Comparison of ENCODE assay signal across 17 mouse cellular contexts in the genomic region with DNA sequence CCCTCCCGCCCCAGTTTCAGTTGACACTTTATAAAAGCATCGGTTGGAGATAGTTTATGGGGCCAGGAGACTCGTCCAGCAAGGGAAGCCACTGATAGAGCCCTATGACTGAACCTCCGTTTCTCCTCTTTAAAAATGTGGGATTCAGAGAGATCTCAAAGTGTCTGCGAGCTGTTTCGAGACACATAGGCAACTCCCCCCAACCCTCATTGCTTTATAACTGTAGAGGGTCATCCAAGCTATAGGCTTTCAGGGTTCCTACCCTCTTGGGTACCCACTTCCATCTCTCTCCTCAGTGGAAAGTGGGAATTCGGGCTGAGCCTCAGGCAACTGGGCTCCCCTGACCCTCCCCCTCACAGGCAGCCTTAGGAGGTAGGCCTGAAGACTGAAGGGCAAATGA. TPM values are rescaled to one million over a fixed set of nuclear protein-coding genes. Genes with fewer than 3 reads are reported as not detected.
DNase-seq lines count a peak whose midpoint lies in the region; ATAC-seq and TF ChIP-seq lines count a peak whose summit lies in the region.
"Had no signal": no experiment of that assay in that cellular context is flagged by ENCODE, and none has a peak within 500 bp of the region (broad histone marks: within the 10 kb centered on the region; RNA-seq: fewer than 3 reads in every experiment).

No protein-coding gene starts in this region.

- TF ChIP-seq CTCF in lung, postnatal 0 days (IDR thresholded peaks at IDR 0.05) = no peak

- H3K4me1 ChIP-seq in heart, embryonic 15.5 days (replicated peaks) = peaks cover 30% of the 10 kb centered on the region
- peaks cover 51% of the 10 kb centered on the region for H3K4me1 ChIP-seq in embryonic facial prominence, embryonic 10.5 days
- peaks cover 9% of the 10 kb centered on the region for H3K4me1 ChIP-seq in intestine, embryonic 14.5 days (replicated peaks; ENCODE audit: control insufficient read depth, insufficient read depth, low read length)
- no peaks in the 10 kb centered on the region for H3K4me1 ChIP-seq in lung, postnatal 0 days (ENCODE audit: insufficient read depth, low read depth, low read length)

- WGBS in heart, embryonic 15.5 days = 5% methylated on average over 7 of the region's 7 CpGs
- WGBS in embryonic facial prominence, embryonic 10.5 days = 2% methylated on average over 7 of the region's 7 CpGs
- WGBS in intestine, embryonic 14.5 days = 4% methylated on average over 7 of the region's 7 CpGs
- 8% methylated on average over 7 of the region's 7 CpGs for WGBS in lung, postnatal 0 days

- peak overlapping the region; percentile 97; the same call in 1 of the 2 replicates for H3K4me2 ChIP-seq in heart, embryonic 15.5 days
- H3K4me2 ChIP-seq in intestine, embryonic 14.5 days (ENCODE audit: low read length) = peak overlapping the region; percentile 79
- H3K4me2 ChIP-seq in lung, postnatal 0 days (replicated peaks; ENCODE audit: low read depth, low read length) = peak overlapping the region; percentile 79
- H3K4me2 ChIP-seq: midbrain, embryonic 12.5 days had no signal

- no peak for ATAC-seq in heart, embryonic 15.5 days (replicated peaks; ENCODE audit: insufficient number of reproducible peaks, insufficient read depth, low FRiP score, low read depth)
- ATAC-seq in intestine, embryonic 14.5 days (replicated peaks; ENCODE audit: low FRiP score, low TSS enrichment, low read depth) = no peak
- ATAC-seq in lung, postnatal 0 days = no peak
- ATAC-seq: forebrain, embryonic 16.5 days had no signal

- TF ChIP-seq EP300 in lung, postnatal 0 days (IDR thresholded peaks at IDR 0.05) = no peak

- no peaks in the 10 kb centered on the region for H3K36me3 ChIP-seq in heart, embryonic 15.5 days
- no peaks in the 10 kb centered on the region for H3K36me3 ChIP-seq in embryonic facial prominence, embryonic 10.5 days (replicated peaks)
- H3K36me3 ChIP-seq in intestine, embryonic 14.5 days (ENCODE audit: control insufficient read depth, insufficient read depth, low read length) = peaks cover 5% of the 10 kb centered on the region; the same call in 1 of the 2 replicates
- no peaks in the 10 kb centered on the region for H3K36me3 ChIP-seq in lung, postnatal 0 days (ENCODE audit: insufficient read depth, low read length)
- H3K36me3 ChIP-seq: liver, embryonic 15.5 days; midbrain, embryonic 12.5 days had no signal

- peaks cover 99% of the 10 kb centered on the region for H3K27me3 ChIP-seq in heart, embryonic 15.5 days
- peaks cover 100% of the 10 kb centered on the region for H3K27me3 ChIP-seq in embryonic facial prominence, embryonic 10.5 days (replicated peaks; ENCODE audit: low read depth, poor library complexity, severe bottlenecking)
- peaks cover 79% of the 10 kb centered on the region for H3K27me3 ChIP-seq in intestine, embryonic 14.5 days (replicated peaks; ENCODE audit: control insufficient read depth, insufficient read depth, low read length)
- H3K27me3 ChIP-seq in lung, postnatal 0 days (replicated peaks; ENCODE audit: insufficient read depth, low read length) = peaks cover 34% of the 10 kb centered on the region

- no peak overlapping the region for H3K27ac ChIP-seq in heart, embryonic 15.5 days
- H3K27ac ChIP-seq in embryonic facial prominence, embryonic 10.5 days (replicated peaks) = peak overlapping the region; percentile 86
- peak overlapping the region; percentile 98 for H3K27ac ChIP-seq in intestine, embryonic 14.5 days (ENCODE audit: low read depth)
- peak overlapping the region; percentile 95 for H3K27ac ChIP-seq in lung, postnatal 0 days (ENCODE audit: low read length)
- H3K27ac ChIP-seq: liver, embryonic 15.5 days; midbrain, embryonic 12.5 days had no signal

- no peak overlapping the region for H3K9ac ChIP-seq in heart, embryonic 15.5 days
- peak overlapping the region; percentile 97 for H3K9ac ChIP-seq in intestine, embryonic 14.5 days (ENCODE audit: low read length)
- peak overlapping the region; percentile 80 for H3K9ac ChIP-seq in lung, postnatal 0 days (replicated peaks; ENCODE audit: low read depth)
- H3K9ac ChIP-seq: liver, embryonic 15.5 days; midbrain, embryonic 12.5 days had no signal

- H3K4me3 ChIP-seq in heart, embryonic 15.5 days = no peak overlapping the region; the same call in 1 of the 2 replicates
- H3K4me3 ChIP-seq in embryonic facial prominence, embryonic 10.5 days = peak overlapping the region; percentile 70
- peak overlapping the region; percentile 80 for H3K4me3 ChIP-seq in intestine, embryonic 14.5 days (ENCODE audit: low read depth, low read length)
- H3K4me3 ChIP-seq in lung, postnatal 0 days (ENCODE audit: low read depth, low read length) = peak overlapping the region; percentile 74
- H3K4me3 ChIP-seq: myocyte had no signal

- no peaks in the 10 kb centered on the region for H3K9me3 ChIP-seq in heart, embryonic 15.5 days (replicated peaks)
- H3K9me3 ChIP-seq in embryonic facial prominence, embryonic 10.5 days = no peaks in the 10 kb centered on the region
- H3K9me3 ChIP-seq in intestine, embryonic 14.5 days (ENCODE audit: control insufficient read depth, low read length) = no peaks in the 10 kb centered on the region
- no peaks in the 10 kb centered on the region for H3K9me3 ChIP-seq in lung, postnatal 0 days (ENCODE audit: low read length)
- H3K9me3 ChIP-seq: liver, embryonic 15.5 days; midbrain, embryonic 12.5 days had no signal

- DNase-seq in heart, adult 8-10 months (ENCODE audit: low spot score) = no peak
- no peak for DNase-seq in embryonic facial prominence, embryonic 10.5 days (ENCODE audit: low spot score)
- peak; percentile 69 for DNase-seq in intestine, embryonic 14.5 days (ENCODE audit: low spot score)
- DNase-seq in lung, postnatal 0 days (ENCODE audit: low spot score) = no peak
- no peak for DNase-seq in thymus, postnatal 0 days (ENCODE audit: low spot score)
- DNase-seq in adrenal gland, postnatal 14 days = no peak
- DNase-seq: B cell, adult 2 months; cerebellum, adult 9-11 months; gastrocnemius, postnatal 14 days; kidney, postnatal 10 days; layer of hippocampus, adult 9-11 months; thymus, postnatal 4 days had no signal

RNA-seq across cellular contexts. Expression of a gene that starts 2.8 kb away (rescaled TPM):
- polyA plus RNA-seq in heart, embryonic 15.5 days (2015; fragmentation: Nextera tagmentation; extraction: Ambion mirVana) = 3.3 and 9.6 TPM in 2 replicates
- total RNA-seq in heart, adult 8-10 months (2022) = under 1 TPM in 3 of 4 experiments, not detected in 1; 0.19 to 0.34 (median 0.33) TPM
- 28.8 and 30.1 TPM in 2 replicates for polyA plus RNA-seq in embryonic facial prominence, embryonic 10.5 days (2016; fragmentation: Nextera tagmentation; extraction: Ambion mirVana)
- 129 and 149 TPM in 2 replicates for polyA plus RNA-seq in intestine, embryonic 14.5 days (2014; fragmentation: Nextera tagmentation; extraction: Ambion mirVana)
- polyA plus RNA-seq in lung, postnatal 0 days (2015; fragmentation: Nextera tagmentation; extraction: Ambion mirVana) = 156 and 194 TPM in 2 replicates
- polyA plus RNA-seq in thymus, postnatal 0 days (2015; fragmentation: Nextera tagmentation; extraction: Ambion mirVana) = 0.12 and 0.16 TPM in 2 replicates
- 1.1 and 1.2 TPM in 2 replicates for total RNA-seq in adrenal gland, postnatal 14 days (2021)
- polyA plus RNA-seq: myocyte had no signal

RNA-seq across cellular contexts. Expression of a gene that starts 26.8 kb away (rescaled TPM):
- polyA plus RNA-seq in heart, embryonic 15.5 days (2015; fragmentation: Nextera tagmentation; extraction: Ambion mirVana) = 29.7 and 38.2 TPM in 2 replicates
- total RNA-seq in heart, adult 8-10 months (2022) = 10 to 100 TPM; 15.3 to 17.1 (median 15.6) TPM
- polyA plus RNA-seq in embryonic facial prominence, embryonic 10.5 days (2016; fragmentation: Nextera tagmentation; extraction: Ambion mirVana) = 68.2 and 72.3 TPM in 2 replicates
- polyA plus RNA-seq in intestine, embryonic 14.5 days (2014; fragmentation: Nextera tagmentation; extraction: Ambion mirVana) = 59.2 and 62.9 TPM in 2 replicates
- polyA plus RNA-seq in lung, postnatal 0 days (2015; fragmentation: Nextera tagmentation; extraction: Ambion mirVana) = 36.1 and 37.7 TPM in 2 replicates
- polyA plus RNA-seq in thymus, postnatal 0 days (2015; fragmentation: Nextera tagmentation; extraction: Ambion mirVana) = 36.4 and 37.1 TPM in 2 replicates
- 28.6 and 38.1 TPM in 2 replicates for total RNA-seq in adrenal gland, postnatal 14 days (2021)

RNA-seq across cellular contexts. Expression of a gene that starts 34.6 kb away (rescaled TPM):
- 6.4 and 8.5 TPM in 2 replicates for polyA plus RNA-seq in heart, embryonic 15.5 days (2015; fragmentation: Nextera tagmentation; extraction: Ambion mirVana)
- 1 to 10 TPM; 1.4 to 2.2 (median 1.6) TPM for total RNA-seq in heart, adult 8-10 months (2022)
- 11.7 and 15.2 TPM in 2 replicates for polyA plus RNA-seq in embryonic facial prominence, embryonic 10.5 days (2016; fragmentation: Nextera tagmentation; extraction: Ambion mirVana)
- 0.43 and 0.48 TPM in 2 replicates for polyA plus RNA-seq in intestine, embryonic 14.5 days (2014; fragmentation: Nextera tagmentation; extraction: Ambion mirVana)
- 0.47 and 0.58 TPM in 2 replicates for polyA plus RNA-seq in lung, postnatal 0 days (2015; fragmentation: Nextera tagmentation; extraction: Ambion mirVana)
- polyA plus RNA-seq in thymus, postnatal 0 days (2015; fragmentation: Nextera tagmentation; extraction: Ambion mirVana) = 0.31 and 0.39 TPM in 2 replicates
- total RNA-seq in adrenal gland, postnatal 14 days (2021) = 4.6 and 5.1 TPM in 2 replicates
- polyA plus RNA-seq: liver, embryonic 15.5 days had no signal

RNA-seq across cellular contexts. Expression of a gene that starts 46.3 kb away (rescaled TPM):
- polyA plus RNA-seq in heart, embryonic 15.5 days (2015; fragmentation: Nextera tagmentation; extraction: Ambion mirVana) = 0.34 and 0.94 TPM in 2 replicates
- total RNA-seq in heart, adult 8-10 months (2022) = under 1 TPM in 3 of 4 experiments, not detected in 1; 0.08 to 0.26 (median 0.09) TPM
- polyA plus RNA-seq in embryonic facial prominence, embryonic 10.5 days (2016; fragmentation: Nextera tagmentation; extraction: Ambion mirVana) = 2.8 and 4.6 TPM in 2 replicates
- polyA plus RNA-seq in intestine, embryonic 14.5 days (2014; fragmentation: Nextera tagmentation; extraction: Ambion mirVana) = 6.5 and 7.7 TPM in 2 replicates
- 0.88 and 1.3 TPM in 2 replicates for polyA plus RNA-seq in lung, postnatal 0 days (2015; fragmentation: Nextera tagmentation; extraction: Ambion mirVana)
- 0.10 and 0.12 TPM in 2 replicates for polyA plus RNA-seq in thymus, postnatal 0 days (2015; fragmentation: Nextera tagmentation; extraction: Ambion mirVana)
- total RNA-seq in adrenal gland, postnatal 14 days (2021) = 0.41 TPM in 1 of 2 replicates, not detected in the other
